Mouse (Mus musculus) liver, embryonic 16.5 days (tissue): ENCODE data around the gene Apex1. TPM values are rescaled to one million over a fixed set of nuclear protein-coding genes. Genes with fewer than 3 reads are reported as not detected.
"Not testable (repeated sequence)": the region's sequence is repeated elsewhere in the genome, so short reads cannot be mapped to it uniquely, and the experiment has no call there.

ENCODE experiments used
- ATAC-seq: fragments of 200-750 bp; cut with Nextera tagmentation; 2 replicates; pipeline ENCODE4 v1.8.0; 2017; ENCODE audit warnings: low read depth, mild to moderate bottlenecking, moderate number of reproducible peaks, moderate library complexity
- H3K27ac ChIP-seq: fragments of 300-500 bp; sonication (generic); 2 replicates; pipeline ENCODE4 v1.5.1; 2014; ENCODE audit warnings: mild to moderate bottlenecking, low read length
- H3K27me3 ChIP-seq: fragments of 300-500 bp; sonication (generic); 2 replicates; pipeline ENCODE4 v1.6.1; 2014; ENCODE audit warnings: low read depth, low read length, mixed read lengths; ENCODE audit not compliant: control insufficient read depth, insufficient read depth
- H3K36me3 ChIP-seq: fragments of 300-500 bp; sonication (generic); 2 replicates; pipeline ENCODE4 v1.6.1; 2014; ENCODE audit warnings: mild to moderate bottlenecking; ENCODE audit not compliant: control insufficient read depth, insufficient read depth
- H3K4me1 ChIP-seq: fragments of 300-500 bp; sonication (generic); 2 replicates; pipeline ENCODE4 v1.6.1; 2014; ENCODE audit warnings: low read depth, low read length, mixed read lengths; ENCODE audit not compliant: control insufficient read depth
- H3K4me2 ChIP-seq: fragments of 300-500 bp; sonication (generic); 2 replicates; pipeline ENCODE4 v1.6.1; 2014; ENCODE audit warnings: low read depth, low read length, mixed read lengths
- H3K4me3 ChIP-seq: fragments of 300-500 bp; sonication (generic); 2 replicates; pipeline ENCODE4 v1.5.1; 2014; ENCODE audit warnings: low read depth, mild to moderate bottlenecking, low read length
- H3K9ac ChIP-seq: fragments of 300-500 bp; sonication (generic); 2 replicates; pipeline ENCODE4 v1.6.1; 2014; ENCODE audit warnings: low read depth, low read length
- H3K9me3 ChIP-seq: fragments of 300-500 bp; sonication (generic); replicated peaks from 2 replicates; pipeline ENCODE4 v1.6.1; 2016; ENCODE audit warnings: low read length; ENCODE audit not compliant: control insufficient read depth
- WGBS: fragments of 180-500 bp; shearing (Covaris S2); extraction: QIAGEN DNeasy Blood & Tissue Kit; methylation state at CpG from one replicate; pipeline ENCODE4 v1.1.7; 2014; ENCODE audit not compliant: insufficient replicate concordance; 5-methylcytosine and 5-hydroxymethylcytosine counted together
- polyA plus RNA-seq: library from polyadenylated mRNA; unstranded; fragments of >200 nt; fragmentation: Nextera tagmentation; extraction: Ambion mirVana; gene quantifications from 2 replicates; pipeline ENCODE4 v1.2.1, GENCODE M21; 2015

The Apex1 gene
- polyA plus RNA-seq, 1 experiment from 2014 or later: 61.8 TPM

GRCm38 (mm10) chr14:50911356-50911755 lies 13.4 kb upstream of the Apex1 start:
- no peak for ATAC-seq
- Histone ChIP-seq H3K4me3 (no peak overlapping the region), H3K27ac (no peak overlapping the region)

GRCm38 (mm10) chr14:50923437-50923836 lies 1.3 kb upstream of the Apex1 start:
- WGBS: 83% methylated on average over 1 of the region's 1 CpGs
- peak overlapping the region; percentile 77 for H3K9ac ChIP-seq

More at GRCm38 (mm10) chr14:50911356-50911755, 13.4 kb upstream of the Apex1 start:
- Histone ChIP-seq H3K4me2 (no peak overlapping the region), H3K27me3 (no peaks in the 10 kb centered on the region), H3K36me3 (no peaks in the 10 kb centered on the region; the same call in 1 of the 2 replicates), H3K9ac (no peak overlapping the region), H3K9me3 (no peaks in the 10 kb centered on the region), H3K4me1 (no peaks in the 10 kb centered on the region)
- 50% methylated on average over 3 of the region's 3 CpGs for WGBS

GRCm38 (mm10) chr14:50925111-50925920 lies 548 bp downstream of the Apex1 start:
- H3K36me3 ChIP-seq: peaks cover 32% of the 10 kb centered on the region
- WGBS: under 1% methylated on average over 38 of the region's 38 CpGs
- peak overlapping the region; percentile 94 for H3K4me2 ChIP-seq
- H3K4me1 ChIP-seq: peaks cover 31% of the 10 kb centered on the region
- peak overlapping the region; percentile 78 for H3K4me3 ChIP-seq
- H3K9ac ChIP-seq: peak overlapping the region; percentile 77
- no peaks in the 10 kb centered on the region for H3K9me3 ChIP-seq
- ATAC-seq: peak; percentile 54
- H3K27ac ChIP-seq: peak overlapping the region; percentile 87
- no peaks in the 10 kb centered on the region for H3K27me3 ChIP-seq

More at GRCm38 (mm10) chr14:50923437-50923836, 1.3 kb upstream of the Apex1 start:
- not testable (repeated sequence) for ATAC-seq, H3K27me3 ChIP-seq, H3K9me3 ChIP-seq
- peaks cover 23% of the 10 kb centered on the region for H3K36me3 ChIP-seq
- H3K4me1 ChIP-seq: peaks cover 18% of the 10 kb centered on the region
- H3K27ac ChIP-seq: peak overlapping the region; percentile 87; the same call in 1 of the 2 replicates
- H3K4me3 ChIP-seq: peak overlapping the region; percentile 78
- peak overlapping the region; percentile 94 for H3K4me2 ChIP-seq

- ATAC-seq: no peak
- no peak overlapping the region for H3K4me3 ChIP-seq
- no peaks in the 10 kb centered on the region for H3K27me3 ChIP-seq
- H3K27ac ChIP-seq: no peak overlapping the region
- H3K9ac ChIP-seq: no peak overlapping the region
- H3K4me2 ChIP-seq: no peak overlapping the region
- H3K9me3 ChIP-seq: no peaks in the 10 kb centered on the region
- peaks cover 32% of the 10 kb centered on the region for H3K36me3 ChIP-seq
- peaks cover 41% of the 10 kb centered on the region for H3K4me1 ChIP-seq
- 78% methylated on average over 3 of the region's 3 CpGs for WGBS
These were observed 2.6 kb downstream of the Apex1 start for GRCm38 (mm10) chr14:50927366-50927765.

- H3K4me2 ChIP-seq: peak overlapping the region; percentile 85
- ATAC-seq: no peak
- peak overlapping the region; percentile 96 for H3K27ac ChIP-seq
- peaks cover 34% of the 10 kb centered on the region for H3K4me1 ChIP-seq
- H3K36me3 ChIP-seq: peaks cover 32% of the 10 kb centered on the region
- WGBS: 9% methylated on average over 10 of the region's 10 CpGs
- no peaks in the 10 kb centered on the region for H3K27me3 ChIP-seq
- H3K9me3 ChIP-seq: no peaks in the 10 kb centered on the region
- peak overlapping the region; percentile 95 for H3K4me3 ChIP-seq
- peak overlapping the region; percentile 97 for H3K9ac ChIP-seq
These were observed 5.2 kb downstream of the Apex1 start for GRCm38 (mm10) chr14:50929951-50930350.

GRCm38 (mm10) chr14:50930377-50930753 lies 5.6 kb downstream of the Apex1 start:
- H3K27ac ChIP-seq: peak overlapping the region; percentile 96
- H3K4me3 ChIP-seq: peak overlapping the region; percentile 95
- H3K4me1 ChIP-seq: peaks cover 30% of the 10 kb centered on the region
- H3K27me3 ChIP-seq: no peaks in the 10 kb centered on the region
- no peaks in the 10 kb centered on the region for H3K9me3 ChIP-seq
- H3K36me3 ChIP-seq: peaks cover 32% of the 10 kb centered on the region
- 0% methylated on average over 32 of the region's 38 CpGs for WGBS
- peak overlapping the region; percentile 85 for H3K4me2 ChIP-seq
- peak; percentile 61 for ATAC-seq
- peak overlapping the region; percentile 97 for H3K9ac ChIP-seq

- H3K4me2 ChIP-seq: peak within 1 kb of the TSS; percentile 88
- peaks cover 25% of the 10 kb centered on the region for H3K4me1 ChIP-seq
- peak within 1 kb of the TSS; percentile 96 for H3K27ac ChIP-seq
- ATAC-seq: peak; percentile 97
- peak within 1 kb of the TSS; percentile 97 for H3K9ac ChIP-seq
- peak within 1 kb of the TSS; percentile 95 for H3K4me3 ChIP-seq
- no peaks in the 10 kb centered on the region for H3K9me3 ChIP-seq
- no peaks in the 10 kb centered on the region for H3K27me3 ChIP-seq
- H3K36me3 ChIP-seq: peaks cover 32% of the 10 kb centered on the region
- WGBS: under 1% methylated on average over 67 of the region's 68 CpGs
These were observed 6.2 kb downstream of the Apex1 start, which contains the start of the genes Pip4p1 and Pnp for GRCm38 (mm10) chr14:50930754-50931492. TSS of gene Pip4p1 (minus strand) at chr14:50930856. TSS of gene Pnp (plus strand) at chr14:50931082.

- H3K9me3 ChIP-seq: no peaks in the 10 kb centered on the region
- H3K27me3 ChIP-seq: no peaks in the 10 kb centered on the region
- WGBS: 9% methylated on average over 12 of the region's 12 CpGs
- H3K4me2 ChIP-seq: peak overlapping the region; percentile 88
- H3K27ac ChIP-seq: peak overlapping the region; percentile 96
- peak overlapping the region; percentile 95 for H3K4me3 ChIP-seq
- H3K4me1 ChIP-seq: peaks cover 23% of the 10 kb centered on the region
- peak overlapping the region; percentile 79 for H3K9ac ChIP-seq
- peaks cover 27% of the 10 kb centered on the region for H3K36me3 ChIP-seq
- no peak for ATAC-seq
These were observed 6.8 kb downstream of the Apex1 start for GRCm38 (mm10) chr14:50931493-50932020.
